Mouse (Mus musculus): ENCODE data around the gene Vps29.
A peak's percentile ranks its signal among the peaks of the same experiment; 100 is the strongest.

- TF ChIP-seq MAFK (IDR thresholded peaks at IDR 0.05; ENCODE audit: insufficient read depth, low read depth, low read length) (no peak), HCFC1 (IDR thresholded peaks at IDR 0.05; ENCODE audit: borderline replicate concordance, insufficient read depth, low read length) (no peak), CHD2 (IDR thresholded peaks at IDR 0.05; ENCODE audit: low read depth, low read length) (no peak), ZNF384 (IDR thresholded peaks at IDR 0.05; ENCODE audit: low read depth, low read length) (peak; percentile 71), ZC3H11A (IDR thresholded peaks at IDR 0.05; ENCODE audit: borderline replicate concordance, low read depth, low read length) (no peak)
Observed at GRCm38 (mm10) chr5:122391178-122391785, 37.1 kb downstream of the Vps29 start.

Data from ES-E14 (cell line).